Mouse (Mus musculus) ES-Bruce4 (cell line): ENCODE results near the gene Npas1.

Experiments used
- CTCF ChIP-seq: IDR thresholded peaks from one replicate; pipeline ENCODE4 v1.8.1; 2011; ENCODE audit warnings: low read depth, low read length
- EP300 ChIP-seq: IDR thresholded peaks from 2 replicates; pipeline ENCODE4 v1.6.1; 2011; ENCODE audit warnings: low read depth, low read length; ENCODE audit not compliant: insufficient read depth

- TF ChIP-seq CTCF (no peak), EP300 (no peak)
Measured at GRCm38 (mm10) chr7:16453118-16453711, 24.3 kb downstream of the Npas1 start.
